Mouse (Mus musculus): ENCODE data around the gene Nyap2. TPM values are rescaled to one million over a fixed set of nuclear protein-coding genes. Genes with fewer than 3 reads are reported as not detected.

The Nyap2 gene
- polyA plus RNA-seq (2012; rRNA removed) = not detected in 2 replicates

DNA sequence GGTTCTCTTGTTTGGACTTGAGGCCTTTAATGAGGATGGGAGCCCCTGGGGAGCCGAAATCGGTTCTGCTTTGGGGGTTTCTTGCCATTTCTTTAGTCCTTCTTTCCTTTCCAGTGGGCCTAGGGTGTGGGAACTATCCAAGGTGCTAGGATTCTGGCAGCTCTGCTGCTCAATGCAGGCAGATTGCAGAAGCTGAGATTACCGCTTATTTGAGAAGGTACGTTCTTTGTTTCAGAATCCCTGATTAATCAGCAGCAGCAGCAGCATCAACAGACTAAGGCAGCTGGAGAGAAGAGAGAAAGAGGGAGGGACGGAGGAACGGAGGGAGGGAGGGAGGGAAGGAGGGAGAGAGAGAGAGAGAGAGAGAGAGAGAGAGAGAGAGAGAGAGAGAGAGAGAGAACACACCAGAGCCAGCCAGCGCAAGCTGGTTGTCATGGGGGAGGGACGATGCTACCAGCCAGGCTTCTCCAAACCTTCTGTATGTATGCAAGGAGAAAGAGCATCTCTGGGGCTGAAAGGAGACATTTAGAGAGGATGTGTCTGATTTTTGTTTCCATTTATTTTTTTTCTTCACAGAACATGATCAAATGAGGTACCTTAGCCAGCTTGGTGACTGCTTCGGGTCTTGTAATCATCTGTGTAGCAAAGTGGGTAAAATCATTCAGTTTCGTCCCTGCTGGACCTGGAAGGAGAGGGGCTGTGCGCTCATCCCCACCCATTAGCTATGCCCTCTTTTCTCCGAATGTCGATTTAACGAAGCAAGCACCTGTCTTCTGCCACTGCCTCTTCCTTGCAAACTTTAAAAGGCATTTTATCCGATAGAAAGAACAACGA is at the start of gene Nyap2:
TSS of gene Nyap2 (plus strand) at position 120 of the 834 bp plus-strand sequence.

Measured in liver, embryonic 14 days (tissue).